In genomic region chr8:69399181-69399955, GRCm38 (mm10) we compare ENCODE assay signal across 8 mouse cellular contexts. TPM values are rescaled to one million over a fixed set of nuclear protein-coding genes. Genes with fewer than 3 reads are reported as not detected.
DNase-seq lines count a peak whose midpoint lies in the region; ATAC-seq lines count a peak whose summit lies in the region.

No protein-coding gene starts in this region.

- H3K9me3 ChIP-seq in forebrain, embryonic 16.5 days (ENCODE audit: control insufficient read depth, low read length) = no peaks in the 10 kb centered on the region

- DNase-seq in R1 (ENCODE audit: low read depth, low spot score) = peak; percentile 58
- peak; percentile 46 for DNase-seq in cerebellum, adult 11 months
- DNase-seq in layer of hippocampus, postnatal 25 days (ENCODE audit: extremely low spot score in 1 of 2, low spot score in 1 of 2) = peak; percentile 12 to 23
- peak; percentile 16 to 31 for DNase-seq in right cerebral cortex, adult 2 months (ENCODE audit: low spot score in 2 of 2)

- H3K27ac ChIP-seq in forebrain, embryonic 16.5 days (ENCODE audit: low read length) = no peak overlapping the region
- H3K27ac ChIP-seq in macrophage = no peak overlapping the region

- no peaks in the 10 kb centered on the region for H3K27me3 ChIP-seq in forebrain, embryonic 16.5 days (replicated peaks; ENCODE audit: control insufficient read depth, insufficient read depth, low read length)

- peak overlapping the region; percentile 74 for H3K4me2 ChIP-seq in forebrain, embryonic 16.5 days (ENCODE audit: low read length)

- no peaks in the 10 kb centered on the region for H3K36me3 ChIP-seq in forebrain, embryonic 16.5 days (ENCODE audit: control insufficient read depth, insufficient read depth)
- no peaks in the 10 kb centered on the region for H3K36me3 ChIP-seq in macrophage (ENCODE audit: inconsistent target)

- H3K4me1 ChIP-seq in forebrain, embryonic 16.5 days (replicated peaks; ENCODE audit: control insufficient read depth, insufficient read depth, low read length) = peaks cover 7% of the 10 kb centered on the region

- H3K9ac ChIP-seq in forebrain, embryonic 16.5 days (replicated peaks; ENCODE audit: low read depth, low read length) = peak overlapping the region; percentile 76

- H3K4me3 ChIP-seq in forebrain, embryonic 16.5 days (replicated peaks; ENCODE audit: low read length) = peak overlapping the region; percentile 56
- H3K4me3 ChIP-seq in macrophage (ENCODE audit: inconsistent target) = peak overlapping the region; percentile 19; the same call in 1 of the 2 replicates

- H3K79me2 ChIP-seq in macrophage (ENCODE audit: inconsistent target) = peaks cover 2% of the 10 kb centered on the region; the same call in 1 of the 2 replicates

- WGBS in forebrain, embryonic 16.5 days = 13% methylated on average over 41 of the region's 43 CpGs
- WGBS in macrophage (ENCODE audit: missing documents) = 18% methylated on average over 43 of the region's 43 CpGs

- 0 out of 2 replicates have a peak, but pooled peaks have one; percentile 5 for ATAC-seq in forebrain, embryonic 16.5 days
- ATAC-seq in hematopoietic stem cell, adult 5-6 weeks (replicated peaks in 1 of 2; ENCODE audit: insufficient read depth in 1 of 2, low FRiP score in 2 of 2, low TSS enrichment in 1 of 2, low read depth in 1 of 2, poor library complexity in 2 of 2, severe bottlenecking in 2 of 2) = peak; percentile 63 to 77
- no peak for ATAC-seq in activated CD4-positive, CD25-positive, alpha-beta regulatory T cell, adult 4 months

RNA-seq across cellular contexts. Expression of gene Gm9495, which starts 54.0 kb away (rescaled TPM):
- polyA plus RNA-seq in forebrain, embryonic 16.5 days (2015; fragmentation: Nextera tagmentation; extraction: Ambion mirVana) = not detected in 2 replicates
- total RNA-seq in hematopoietic stem cell, adult 5-6 weeks (2017) = not detected in 2 replicates
- total RNA-seq in layer of hippocampus, postnatal 25 days (2021) = under 1 TPM in 1 of 2 experiments, not detected in 1; 0.12 TPM
- not detected for total RNA-seq in macrophage (2018; cell fraction: chromatin; rRNA removed)
- not detected for total RNA-seq in macrophage (2018; cell fraction: cytosol; rRNA removed)
- not detected for total RNA-seq in macrophage (2018; cell fraction: nucleus; rRNA removed)
- not detected in 3 replicates for polyA plus RNA-seq in macrophage (2018)
- under 1 TPM in 1 of 2 experiments, not detected in 1; 0.24 TPM for polyA plus RNA-seq in activated CD4-positive, CD25-positive, alpha-beta regulatory T cell, adult 4 months (2017; shearing (Covaris generic))
